Mouse (Mus musculus) ES-E14 (cell line): ENCODE measurements around the gene Smg1.

Experiments used
- CHD2 ChIP-seq: IDR thresholded peaks from 2 replicates; pipeline ENCODE4 v1.6.1; 2014; ENCODE audit warnings: mild to moderate bottlenecking, low read depth, low read length, inconsistent platforms
- HCFC1 ChIP-seq: IDR thresholded peaks from 2 replicates; pipeline ENCODE4 v1.6.1; 2012; ENCODE audit warnings: low read length, inconsistent platforms, borderline replicate concordance; ENCODE audit not compliant: insufficient read depth
- ZNF384 ChIP-seq: IDR thresholded peaks from 2 replicates; pipeline ENCODE4 v1.6.1; 2012; ENCODE audit warnings: low read depth, low read length, inconsistent platforms

GRCm38 (mm10) chr7:118219777-118220176, 23.7 kb downstream of the Smg1 start:
- TF ChIP-seq HCFC1 (no peak), CHD2 (no peak), ZNF384 (no peak)
